ENCODE assay signal across 9 mouse cellular contexts in the genomic region with DNA sequence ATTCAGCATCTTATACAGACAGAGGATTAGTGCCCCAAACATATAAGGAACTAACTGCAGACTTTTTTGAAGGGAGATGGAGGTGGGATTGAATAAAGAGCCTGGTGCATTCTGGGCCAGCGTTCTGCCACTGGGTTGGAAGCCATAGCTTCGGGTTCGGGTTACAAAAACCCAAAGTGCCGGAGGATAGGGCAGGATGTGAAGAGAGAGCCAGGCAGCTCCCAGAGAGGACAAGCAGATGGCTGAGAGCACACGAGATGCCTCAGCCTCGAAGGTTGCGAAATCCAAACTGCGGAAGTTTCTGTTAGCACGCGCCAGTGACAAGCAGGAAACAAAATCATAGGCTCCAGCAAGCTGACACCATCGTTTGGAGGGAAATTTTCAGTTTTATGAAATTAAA. TPM values are rescaled to one million over a fixed set of nuclear protein-coding genes. Genes with fewer than 3 reads are reported as not detected.
DNase-seq lines count a peak whose midpoint lies in the region; ATAC-seq and TF ChIP-seq lines count a peak whose summit lies in the region.
"Had no signal": no experiment of that assay in that cellular context is flagged by ENCODE, and none has a peak within 500 bp of the region (broad histone marks: within the 10 kb centered on the region; RNA-seq: fewer than 3 reads in every experiment).

No protein-coding gene starts in this region.

- no peak for TF ChIP-seq POLR2A in thymus, adult 2 months (IDR thresholded peaks at IDR 0.05; ENCODE audit: control insufficient read depth, extremely low read depth, insufficient read depth, low read length, poor library complexity)

- ATAC-seq in embryonic facial prominence, embryonic 11.5 days (replicated peaks; ENCODE audit: insufficient number of reproducible peaks, low FRiP score, low TSS enrichment, low read depth) = no peak
- no peak for ATAC-seq in liver, embryonic 15.5 days (ENCODE audit: insufficient read depth)

- no peak overlapping the region for H3K4me3 ChIP-seq in embryonic facial prominence, embryonic 11.5 days (ENCODE audit: low read depth, low read length)
- no peak overlapping the region for H3K4me3 ChIP-seq in embryonic facial prominence, embryonic 10.5 days
- no peak overlapping the region for H3K4me3 ChIP-seq in liver, embryonic 15.5 days (replicated peaks)
- H3K4me3 ChIP-seq in thymus, adult 2 months (ENCODE audit: control insufficient read depth, insufficient read depth, low read length) = no peak overlapping the region; the same call in 1 of the 2 replicates

- no peaks in the 10 kb centered on the region for H3K36me3 ChIP-seq in embryonic facial prominence, embryonic 11.5 days (replicated peaks; ENCODE audit: control insufficient read depth, insufficient read depth, low read depth, low read length)
- H3K36me3 ChIP-seq in embryonic facial prominence, embryonic 10.5 days (replicated peaks) = no peaks in the 10 kb centered on the region
- no peaks in the 10 kb centered on the region for H3K36me3 ChIP-seq in liver, embryonic 15.5 days (replicated peaks)
- no peaks in the 10 kb centered on the region for H3K36me3 ChIP-seq in splenic B cell, adult 2 months (ENCODE audit: control insufficient read depth, insufficient read depth, low read length, poor library complexity, severe bottlenecking)
- no peaks in the 10 kb centered on the region for H3K36me3 ChIP-seq in thymus, adult 2 months (ENCODE audit: control insufficient read depth, insufficient read depth, low read length)

- H3K4me2 ChIP-seq in embryonic facial prominence, embryonic 11.5 days (ENCODE audit: low read depth, low read length) = no peak overlapping the region
- H3K4me2 ChIP-seq in liver, embryonic 15.5 days = peak overlapping the region; percentile 16

- no peaks in the 10 kb centered on the region for H3K4me1 ChIP-seq in embryonic facial prominence, embryonic 11.5 days (ENCODE audit: control insufficient read depth, insufficient read depth, low read length)
- H3K4me1 ChIP-seq in embryonic facial prominence, embryonic 10.5 days = peaks cover 13% of the 10 kb centered on the region; the same call in 1 of the 2 replicates
- no peaks in the 10 kb centered on the region for H3K4me1 ChIP-seq in liver, embryonic 15.5 days (replicated peaks)
- H3K4me1 ChIP-seq in thymus, adult 2 months (replicated peaks; ENCODE audit: control insufficient read depth, insufficient read depth, low read length) = peaks cover 14% of the 10 kb centered on the region

- H3K27ac ChIP-seq in embryonic facial prominence, embryonic 11.5 days (replicated peaks; ENCODE audit: low read depth, low read length) = no peak overlapping the region
- H3K27ac ChIP-seq in embryonic facial prominence, embryonic 10.5 days (replicated peaks) = no peak overlapping the region
- no peak overlapping the region; the same call in 1 of the 2 replicates for H3K27ac ChIP-seq in liver, embryonic 15.5 days (replicated peaks)
- no peak overlapping the region for H3K27ac ChIP-seq in thymus, adult 2 months (ENCODE audit: control insufficient read depth, insufficient read depth, low read length)

- no peak overlapping the region for H3K9ac ChIP-seq in embryonic facial prominence, embryonic 11.5 days (replicated peaks; ENCODE audit: low read length)
- no peak overlapping the region for H3K9ac ChIP-seq in liver, embryonic 15.5 days

- TF ChIP-seq CTCF in thymus, adult 2 months (IDR thresholded peaks at IDR 0.05; ENCODE audit: borderline replicate concordance, control insufficient read depth, extremely low read depth, insufficient read depth, low read length, poor library complexity) = no peak

- intact Hi-C loops in left cerebral cortex, postnatal 25 days (cut with DNase I) = no loop called here

- WGBS in embryonic facial prominence, embryonic 11.5 days = 48% methylated on average over 11 of the region's 11 CpGs
- WGBS in embryonic facial prominence, embryonic 10.5 days = 64% methylated on average over 11 of the region's 11 CpGs
- WGBS in liver, embryonic 15.5 days (ENCODE audit: insufficient replicate concordance) = 11% methylated on average over 11 of the region's 11 CpGs
- 17% methylated on average over 11 of the region's 11 CpGs for WGBS in thymus, adult 2 months

- H3K27me3 ChIP-seq in embryonic facial prominence, embryonic 11.5 days (ENCODE audit: control insufficient read depth, insufficient read depth, low read length) = no peaks in the 10 kb centered on the region
- no peaks in the 10 kb centered on the region for H3K27me3 ChIP-seq in embryonic facial prominence, embryonic 10.5 days (replicated peaks; ENCODE audit: low read depth, poor library complexity, severe bottlenecking)
- H3K27me3 ChIP-seq in liver, embryonic 15.5 days = no peaks in the 10 kb centered on the region
- H3K27me3 ChIP-seq in splenic B cell, adult 2 months (ENCODE audit: control insufficient read depth, insufficient read depth, low read length, poor library complexity, severe bottlenecking) = no peaks in the 10 kb centered on the region
- H3K27me3 ChIP-seq in thymus, adult 2 months (ENCODE audit: control insufficient read depth, insufficient read depth, low read length) = no peaks in the 10 kb centered on the region
- H3K27me3 ChIP-seq: CH12.LX had no signal

- H3K9me3 ChIP-seq in embryonic facial prominence, embryonic 11.5 days (replicated peaks; ENCODE audit: control insufficient read depth, low read length) = no peaks in the 10 kb centered on the region
- no peaks in the 10 kb centered on the region for H3K9me3 ChIP-seq in embryonic facial prominence, embryonic 10.5 days
- H3K9me3 ChIP-seq in liver, embryonic 15.5 days (replicated peaks) = no peaks in the 10 kb centered on the region

- DNase-seq in embryonic facial prominence, embryonic 11.5 days (ENCODE audit: low spot score) = peak; percentile 42
- no peak for DNase-seq in embryonic facial prominence, embryonic 10.5 days (ENCODE audit: low spot score)
- peak; percentile 43 for DNase-seq in urinary bladder, postnatal 14 days (ENCODE audit: low spot score)
- DNase-seq in urinary bladder, postnatal 4 days (ENCODE audit: low spot score in 2 of 2) = no peak
- DNase-seq in splenic B cell, adult 2 months (ENCODE audit: low read depth, low spot score) = peak; percentile 51
- DNase-seq in left cerebral cortex, postnatal 25 days (ENCODE audit: low spot score in 2 of 2) = no peak
- DNase-seq in thymus, adult 2 months = no peak

RNA-seq across cellular contexts. Expression of a gene that starts 20.9 kb away (rescaled TPM):
- 8.9 and 10.3 TPM in 2 replicates for polyA plus RNA-seq in embryonic facial prominence, embryonic 11.5 days (2014; fragmentation: Nextera tagmentation; extraction: Ambion mirVana)
- polyA plus RNA-seq in embryonic facial prominence, embryonic 10.5 days (2016; fragmentation: Nextera tagmentation; extraction: Ambion mirVana) = 10.6 and 12.0 TPM in 2 replicates
- 2.6 and 3.1 TPM in 2 replicates for polyA plus RNA-seq in liver, embryonic 15.5 days (2015; fragmentation: Nextera tagmentation; extraction: Ambion mirVana)
- total RNA-seq in left cerebral cortex, postnatal 25 days (2021) = 1 to 10 TPM; 7.2 to 7.7 TPM
- 10.2 and 11.4 TPM in 2 replicates for polyA plus RNA-seq in thymus, adult 2 months (2012; rRNA removed)

RNA-seq across cellular contexts. Expression of a gene that starts 34.0 kb away (rescaled TPM):
- 3.5 and 4.0 TPM in 2 replicates for polyA plus RNA-seq in embryonic facial prominence, embryonic 11.5 days (2014; fragmentation: Nextera tagmentation; extraction: Ambion mirVana)
- 4.7 and 5.5 TPM in 2 replicates for polyA plus RNA-seq in embryonic facial prominence, embryonic 10.5 days (2016; fragmentation: Nextera tagmentation; extraction: Ambion mirVana)
- polyA plus RNA-seq in liver, embryonic 15.5 days (2015; fragmentation: Nextera tagmentation; extraction: Ambion mirVana) = 4.0 and 4.2 TPM in 2 replicates
- total RNA-seq in left cerebral cortex, postnatal 25 days (2021) = 10 to 100 TPM; 52.7 to 54.6 TPM
- polyA plus RNA-seq in thymus, adult 2 months (2012; rRNA removed) = 18.7 and 20.0 TPM in 2 replicates

RNA-seq across cellular contexts. Expression of a gene that starts 57.8 kb away (rescaled TPM):
- polyA plus RNA-seq in embryonic facial prominence, embryonic 11.5 days (2014; fragmentation: Nextera tagmentation; extraction: Ambion mirVana) = 15.5 and 21.7 TPM in 2 replicates
- polyA plus RNA-seq in embryonic facial prominence, embryonic 10.5 days (2016; fragmentation: Nextera tagmentation; extraction: Ambion mirVana) = 32.6 and 35.2 TPM in 2 replicates
- polyA plus RNA-seq in liver, embryonic 15.5 days (2015; fragmentation: Nextera tagmentation; extraction: Ambion mirVana) = 13.7 TPM in 2 replicates
- 100 to 1,000 TPM; 115 to 120 TPM for total RNA-seq in left cerebral cortex, postnatal 25 days (2021)
- polyA plus RNA-seq in thymus, adult 2 months (2012; rRNA removed) = 264 and 297 TPM in 2 replicates

Comparison
In these comparisons a context has a peak if more than half of its experiments do, and no peak if none do; other contexts are left out.
1. DNase-seq: peak in embryonic facial prominence, embryonic 11.5 days (single experiment), urinary bladder, postnatal 14 days (single experiment) and splenic B cell, adult 2 months (single experiment); none in embryonic facial prominence, embryonic 10.5 days (single experiment), urinary bladder, postnatal 4 days (0 of 2), left cerebral cortex, postnatal 25 days (0 of 2) and thymus, adult 2 months (single experiment).